Mouse (Mus musculus) MEL (cell line): ENCODE data around the gene Ankrd36. TPM values are rescaled to one million over a fixed set of nuclear protein-coding genes. Genes with fewer than 3 reads are reported as not detected.

Source experiments
- DNase-seq: peaks from one replicate; pipeline ENCODE4 v3.0.0; 2011; ENCODE audit warnings: low read depth, low spot score
- H3K27ac ChIP-seq: 2 replicates; pipeline ENCODE4 v1.5.1; 2012; ENCODE audit warnings: low read depth, mild to moderate bottlenecking, control low read depth, low read length, moderate library complexity; ENCODE audit not compliant: control insufficient read depth
- H3K27me3 ChIP-seq, 2 experiments: fragments of 150-350 bp in 1 of 2; sonication (generic) in 1 of 2; 2 replicates each; pipeline ENCODE4 v1.6.1; 2012; ENCODE audit warnings: low read length in 2 of 2, mild to moderate bottlenecking in 2 of 2, improper control_type of control experiment in 1 of 2, moderate library complexity in 1 of 2; ENCODE audit not compliant: insufficient read depth in 2 of 2, control insufficient read depth in 1 of 2
- H3K36me3 ChIP-seq, 2 experiments: 2 replicates each; pipeline ENCODE4 v1.6.1; 2012 to 2014; ENCODE audit warnings: low read length in 2 of 2, improper control_type of control experiment in 1 of 2, inconsistent platforms in 1 of 2, mild to moderate bottlenecking in 1 of 2; ENCODE audit not compliant: insufficient read depth in 2 of 2, control insufficient read depth in 1 of 2
- H3K4me1 ChIP-seq, 2 experiments: fragments of 150-350 bp in 1 of 2; sonication (generic) in 1 of 2; 2 replicates each; pipeline ENCODE4 v1.6.1; 2012; ENCODE audit warnings: low read length in 2 of 2, improper control_type of control experiment in 1 of 2, mild to moderate bottlenecking in 1 of 2; ENCODE audit not compliant: insufficient read depth in 2 of 2, control insufficient read depth in 1 of 2
- H3K4me3 ChIP-seq, 2 experiments: fragments of 150-350 bp in 1 of 2; sonication (generic) in 1 of 2; 2 replicates each; pipeline ENCODE4 v1.5.1; 2012; ENCODE audit warnings: low read depth in 2 of 2, low read length in 2 of 2, mild to moderate bottlenecking in 2 of 2, moderate library complexity in 2 of 2, control low read depth in 1 of 2, improper control_type of control experiment in 1 of 2; ENCODE audit not compliant: control insufficient read depth in 1 of 2, insufficient read depth in 1 of 2
- H3K79me2 ChIP-seq: 2 replicates; pipeline ENCODE4 v1.6.1; 2012; ENCODE audit warnings: mild to moderate bottlenecking, low read length, moderate library complexity; ENCODE audit not compliant: control insufficient read depth, poor library complexity, insufficient read depth
- H3K9ac ChIP-seq: 2 replicates; pipeline ENCODE4 v1.6.1; 2012; ENCODE audit warnings: low read depth, mild to moderate bottlenecking, control low read depth, low read length, moderate library complexity; ENCODE audit not compliant: control insufficient read depth, poor library complexity, severe bottlenecking
- H3K9me3 ChIP-seq: fragments of 150-350 bp; sonication (generic); replicated peaks from 2 replicates; pipeline ENCODE4 v1.6.1; 2012; ENCODE audit warnings: mild to moderate bottlenecking, low read length, improper control_type of control experiment, moderate library complexity; ENCODE audit not compliant: insufficient read depth
- CHD2 ChIP-seq: IDR thresholded peaks from 2 replicates; pipeline ENCODE4 v1.6.1; 2011; ENCODE audit warnings: low read length, improper control_type of control experiment
- CTCF ChIP-seq, 3 experiments: IDR thresholded peaks in 2 of 3; conservative IDR thresholded peaks in 1 of 3; 2 replicates each; pipeline ENCODE4 v1.5.1; 2011 to 2012; ENCODE audit warnings: low read length in 3 of 3, low read depth in 2 of 3, mild to moderate bottlenecking in 2 of 3, improper control_type of control experiment in 1 of 3, inconsistent platforms in 1 of 3, mixed read lengths in 1 of 3, moderate library complexity in 1 of 3; ENCODE audit not compliant: control insufficient read depth in 1 of 3, insufficient read depth in 1 of 3, poor library complexity in 1 of 3, severe bottlenecking in 1 of 3
- E2F4 ChIP-seq: IDR thresholded peaks from 2 replicates; pipeline ENCODE4 v1.6.1; 2011; ENCODE audit warnings: low read depth, low read length, improper control_type of control experiment, borderline replicate concordance
- EP300 ChIP-seq, 2 experiments: IDR thresholded peaks; 2 replicates each; pipeline ENCODE4 v1.6.1; 2011; ENCODE audit warnings: improper control_type of control experiment in 2 of 2, low read length in 2 of 2, low read depth in 1 of 2, mild to moderate bottlenecking in 1 of 2
- GATA1 ChIP-seq: IDR thresholded peaks from 2 replicates; pipeline ENCODE4 v1.6.1; 2011; ENCODE audit warnings: low read depth, low read length, improper control_type of control experiment
- HCFC1 ChIP-seq: IDR thresholded peaks from 2 replicates; pipeline ENCODE4 v1.6.1; 2012; ENCODE audit warnings: low read depth, mild to moderate bottlenecking, inconsistent platforms, low read length, improper control_type of control experiment, moderate library complexity
- MAZ ChIP-seq: IDR thresholded peaks from 2 replicates; pipeline ENCODE4 v1.6.1; 2012; ENCODE audit warnings: low read depth, mild to moderate bottlenecking, inconsistent platforms, low read length, improper control_type of control experiment
- MYB ChIP-seq: IDR thresholded peaks from 2 replicates; pipeline ENCODE4 v1.6.1; 2011; ENCODE audit warnings: mild to moderate bottlenecking, low read depth, low read length, improper control_type of control experiment
- MYC ChIP-seq: IDR thresholded peaks from 2 replicates; pipeline ENCODE4 v1.6.1; 2011; ENCODE audit warnings: low read depth, mild to moderate bottlenecking, low read length, improper control_type of control experiment, moderate library complexity
- NELFE ChIP-seq: IDR thresholded peaks from 2 replicates; pipeline ENCODE4 v1.6.1; 2011; ENCODE audit warnings: low read depth, low read length, improper control_type of control experiment
- POLR2A ChIP-seq, 2 experiments: IDR thresholded peaks; 2 replicates each; pipeline ENCODE4 v1.6.1; 2011 to 2012; ENCODE audit warnings: low read length in 2 of 2, mild to moderate bottlenecking in 2 of 2, control low read depth in 1 of 2, improper control_type of control experiment in 1 of 2, low read depth in 1 of 2, moderate library complexity in 1 of 2; ENCODE audit not compliant: control insufficient read depth in 1 of 2, insufficient read depth in 1 of 2, poor library complexity in 1 of 2
- POLR2AphosphoS2 ChIP-seq: IDR thresholded peaks from 2 replicates; pipeline ENCODE4 v1.6.1; 2011; ENCODE audit warnings: low read length, improper control_type of control experiment
- RAD21 ChIP-seq: IDR thresholded peaks from 2 replicates; pipeline ENCODE4 v1.6.1; 2011; ENCODE audit warnings: mild to moderate bottlenecking, low read depth, low read length, improper control_type of control experiment
- SIN3A ChIP-seq: IDR thresholded peaks from 2 replicates; pipeline ENCODE4 v1.6.1; 2012; ENCODE audit warnings: low read length, improper control_type of control experiment, inconsistent platforms
- SMC3 ChIP-seq: IDR thresholded peaks from 2 replicates; pipeline ENCODE4 v1.6.1; 2011; ENCODE audit warnings: low read depth, low read length, improper control_type of control experiment
- TAL1 ChIP-seq: IDR thresholded peaks from 2 replicates; pipeline ENCODE4 v1.6.1; 2012; ENCODE audit warnings: mild to moderate bottlenecking, inconsistent platforms, low read length, moderate library complexity, mixed read lengths
- TCF12 ChIP-seq: IDR thresholded peaks from 2 replicates; pipeline ENCODE4 v1.6.1; 2014; ENCODE audit warnings: low read depth, mild to moderate bottlenecking, inconsistent platforms, low read length, improper control_type of control experiment, moderate library complexity
- UBTF ChIP-seq: IDR thresholded peaks from 2 replicates; pipeline ENCODE4 v1.6.1; 2012; ENCODE audit warnings: low read depth, mild to moderate bottlenecking, inconsistent platforms, low read length, improper control_type of control experiment, moderate library complexity, borderline replicate concordance; ENCODE audit not compliant: insufficient read depth
- USF1 ChIP-seq: IDR thresholded peaks from 2 replicates; pipeline ENCODE4 v1.6.1; 2014; ENCODE audit warnings: low read depth, mild to moderate bottlenecking, inconsistent platforms, low read length, improper control_type of control experiment, moderate library complexity
- USF2 ChIP-seq, 2 experiments: IDR thresholded peaks; 2 replicates each; pipeline ENCODE4 v1.6.1; 2011 to 2012; ENCODE audit warnings: improper control_type of control experiment in 2 of 2, low read length in 2 of 2, borderline replicate concordance in 1 of 2, inconsistent platforms in 1 of 2, low read depth in 1 of 2, mild to moderate bottlenecking in 1 of 2; ENCODE audit not compliant: insufficient read depth in 1 of 2
- ZC3H11A ChIP-seq: IDR thresholded peaks from 2 replicates; pipeline ENCODE4 v1.6.1; 2012; ENCODE audit warnings: low read depth, mild to moderate bottlenecking, inconsistent platforms, low read length, improper control_type of control experiment
- ZKSCAN1 ChIP-seq: IDR thresholded peaks from 2 replicates; pipeline ENCODE4 v1.6.1; 2012; ENCODE audit warnings: low read depth, mild to moderate bottlenecking, inconsistent platforms, low read length, improper control_type of control experiment, moderate library complexity
- ZMIZ1 ChIP-seq: IDR thresholded peaks from 2 replicates; pipeline ENCODE4 v1.6.1; 2012; ENCODE audit warnings: low read depth, mild to moderate bottlenecking, inconsistent platforms, low read length, improper control_type of control experiment, moderate library complexity
- ZNF384 ChIP-seq: IDR thresholded peaks from 2 replicates; pipeline ENCODE4 v1.6.1; 2012; ENCODE audit warnings: low read depth, mild to moderate bottlenecking, inconsistent platforms, low read length, improper control_type of control experiment
- polyA plus RNA-seq, 2 experiments: library from polyadenylated mRNA; stranded (reverse) in 1 of 2; unstranded in 1 of 2; fragments of >175 nt in 1 of 2; fragments of >200 nt in 1 of 2; gene quantifications; 2 replicates each; pipeline versions ENCODE4 v1.2.1 to v1.2.4; 2012; ENCODE audit warnings: low replicate concordance in 2 of 2, low read depth in 1 of 2; ENCODE audit not compliant: insufficient read length in 2 of 2, insufficient read depth in 1 of 2, missing spikeins in 1 of 2
- total RNA-seq: library from RNA; depleted of rRNA; stranded (reverse); fragments of 300-350 nt; gene quantifications from 2 replicates; pipeline ENCODE4 v1.2.3, GENCODE M21; 2012

The Ankrd36 gene
- total and polyA plus RNA-seq, 3 experiments, result 3.2 to 3.4 TPM; not detected in 1

GRCm38 (mm10) chr11:5551931-5552330, 17.6 kb upstream of the Ankrd36 start:
- H3K4me3 ChIP-seq, result no peak overlapping the region
- 0 out of 4 replicates have a peak, but pooled peaks cover 0 to under 1% of the 10 kb centered on the region in 2 experiments for H3K4me1 ChIP-seq
- no peaks in the 10 kb centered on the region for H3K27me3 ChIP-seq
- H3K79me2 ChIP-seq, result no peaks in the 10 kb centered on the region
- DNase-seq, result no peak
- TF ChIP-seq UBTF, result no peak
- no peak for TF ChIP-seq TAL1
- TF ChIP-seq TCF12, result no peak
- TF ChIP-seq EP300 (IDR thresholded peaks at IDR 0.05; ENCODE audit: low read depth in 1 of 2, low read length in 2 of 2), result no peak
- no peak for TF ChIP-seq E2F4
- TF ChIP-seq ZKSCAN1, result no peak
- TF ChIP-seq POLR2AphosphoS2, result no peak
- no peak for TF ChIP-seq MYB
- no peak for TF ChIP-seq USF1
- no peak for TF ChIP-seq ZMIZ1
- TF ChIP-seq HCFC1, result no peak
- no peak for TF ChIP-seq ZNF384
- TF ChIP-seq GATA1, result no peak
- no peak for TF ChIP-seq CTCF (IDR thresholded peaks at IDR 0.05 in 2 of 3, conservative IDR thresholded peaks at IDR 0.05 in 1 of 3; ENCODE audit: control insufficient read depth in 1 of 3, insufficient read depth in 1 of 3, low read depth in 2 of 3, low read length in 3 of 3, poor library complexity in 1 of 3, severe bottlenecking in 1 of 3)
- TF ChIP-seq RAD21, result no peak
- no peak for TF ChIP-seq MAZ
- no peak for TF ChIP-seq USF2 (IDR thresholded peaks at IDR 0.05; ENCODE audit: borderline replicate concordance in 1 of 2, insufficient read depth in 1 of 2, low read depth in 1 of 2, low read length in 2 of 2)
- no peak for TF ChIP-seq CHD2
- no peak for TF ChIP-seq SIN3A
- H3K36me3 ChIP-seq, result peaks cover 0 to under 1% of the 10 kb centered on the region in 2 experiments; a peak in 1 of 4 replicates
- H3K27ac ChIP-seq, result no peak overlapping the region
- no peak overlapping the region for H3K9ac ChIP-seq
- no peaks in the 10 kb centered on the region for H3K9me3 ChIP-seq

GRCm38 (mm10) chr11:5560273-5560672, 9.2 kb upstream of the Ankrd36 start:
- H3K9ac ChIP-seq, result no peak overlapping the region
- H3K36me3 ChIP-seq, result peaks cover 0 to 12% of the 10 kb centered on the region in 2 experiments; a peak in 2 of 4 replicates
- no peaks in the 10 kb centered on the region for H3K9me3 ChIP-seq
- no peak overlapping the region for H3K4me3 ChIP-seq
- peaks cover 8 to 17% of the 10 kb centered on the region in 2 experiments for H3K4me1 ChIP-seq
- no peaks in the 10 kb centered on the region for H3K27me3 ChIP-seq
- no peaks in the 10 kb centered on the region for H3K79me2 ChIP-seq
- H3K27ac ChIP-seq, result no peak overlapping the region
- no peak for DNase-seq
- TF ChIP-seq POLR2A (IDR thresholded peaks at IDR 0.05; ENCODE audit: control insufficient read depth in 1 of 2, insufficient read depth in 1 of 2, low read depth in 1 of 2, low read length in 2 of 2, poor library complexity in 1 of 2) (no peak), RAD21 (peak; percentile 49), ZC3H11A (peak; percentile 65; the same call in 1 of the 2 replicates), GATA1 (no peak), EP300 (IDR thresholded peaks at IDR 0.05; ENCODE audit: low read depth in 1 of 2, low read length in 2 of 2) (no peak), MAZ (no peak), ZNF384 (peak; percentile 80), MYC (no peak), NELFE (no peak), CTCF (IDR thresholded peaks at IDR 0.05 in 2 of 3, conservative IDR thresholded peaks at IDR 0.05 in 1 of 3; ENCODE audit: control insufficient read depth in 1 of 3, insufficient read depth in 1 of 3, low read depth in 2 of 3, low read length in 3 of 3, poor library complexity in 1 of 3, severe bottlenecking in 1 of 3) (peak; percentile 19 to 46 (median 31); a peak in 4 of 6 replicates), TAL1 (no peak), SMC3 (peak; percentile 44)
- TF ChIP-seq, all 39 proteins: peak for 5
